Mouse (Mus musculus) hindbrain, embryonic 14.5 days (tissue): ENCODE measurements around the gene Prnd. TPM values are rescaled to one million over a fixed set of nuclear protein-coding genes. Genes with fewer than 3 reads are reported as not detected.

ENCODE experiments used
- ATAC-seq: fragments of 200-750 bp; cut with Nextera tagmentation; 2 replicates; pipeline ENCODE4 v1.8.0; 2017; ENCODE audit warnings: moderate number of reproducible peaks, mild to moderate bottlenecking, moderate TSS enrichment, moderate library complexity; ENCODE audit not compliant: low FRiP score
- DNase-seq: peaks from one replicate; pipeline ENCODE4 v3.0.0-alpha.2; 2015; ENCODE audit warnings: low spot score
- H3K27ac ChIP-seq: fragments of 300-500 bp; sonication (generic); 2 replicates; pipeline ENCODE4 v1.5.1; 2014; ENCODE audit warnings: mild to moderate bottlenecking, moderate library complexity
- H3K27me3 ChIP-seq: fragments of 300-500 bp; sonication (generic); 2 replicates; pipeline ENCODE4 v1.6.1; 2014; ENCODE audit warnings: mild to moderate bottlenecking, low read length, mixed read lengths; ENCODE audit not compliant: control insufficient read depth, insufficient read depth
- H3K36me3 ChIP-seq: fragments of 300-500 bp; sonication (generic); replicated peaks from 2 replicates; pipeline ENCODE4 v1.6.1; 2014; ENCODE audit not compliant: control insufficient read depth, insufficient read depth
- H3K4me1 ChIP-seq: fragments of 300-500 bp; sonication (generic); replicated peaks from 2 replicates; pipeline ENCODE4 v1.6.1; 2014; ENCODE audit warnings: antibody characterized with exemption, low read length, mixed read lengths; ENCODE audit not compliant: control insufficient read depth, insufficient read depth
- H3K4me2 ChIP-seq: fragments of 300-500 bp; sonication (generic); replicated peaks from 2 replicates; pipeline ENCODE4 v1.6.1; 2014; ENCODE audit warnings: mild to moderate bottlenecking, moderate library complexity
- H3K4me3 ChIP-seq: fragments of 300-500 bp; sonication (generic); replicated peaks from 2 replicates; pipeline ENCODE4 v1.5.1; 2014; ENCODE audit warnings: mild to moderate bottlenecking, low read length
- H3K9ac ChIP-seq: fragments of 300-500 bp; sonication (generic); 2 replicates; pipeline ENCODE4 v1.6.1; 2014
- H3K9me3 ChIP-seq: fragments of 300-500 bp; sonication (generic); 2 replicates; pipeline ENCODE4 v1.6.1; 2016; ENCODE audit warnings: low read length; ENCODE audit not compliant: control insufficient read depth
- WGBS: fragments of 180-500 bp; shearing (Covaris S2); extraction: QIAGEN DNeasy Blood & Tissue Kit; methylation state at CpG from one replicate; pipeline ENCODE4 v1.1.7; 2014; 5-methylcytosine and 5-hydroxymethylcytosine counted together
- polyA plus RNA-seq: library from polyadenylated mRNA; unstranded; fragments of >200 nt; fragmentation: Nextera tagmentation; extraction: Ambion mirVana; gene quantifications from 2 replicates; pipeline ENCODE4 v1.2.1, GENCODE M21; 2014

The Prnd gene
- polyA plus RNA-seq, 1 experiment from 2014 or later: 15.0 TPM

DNA sequence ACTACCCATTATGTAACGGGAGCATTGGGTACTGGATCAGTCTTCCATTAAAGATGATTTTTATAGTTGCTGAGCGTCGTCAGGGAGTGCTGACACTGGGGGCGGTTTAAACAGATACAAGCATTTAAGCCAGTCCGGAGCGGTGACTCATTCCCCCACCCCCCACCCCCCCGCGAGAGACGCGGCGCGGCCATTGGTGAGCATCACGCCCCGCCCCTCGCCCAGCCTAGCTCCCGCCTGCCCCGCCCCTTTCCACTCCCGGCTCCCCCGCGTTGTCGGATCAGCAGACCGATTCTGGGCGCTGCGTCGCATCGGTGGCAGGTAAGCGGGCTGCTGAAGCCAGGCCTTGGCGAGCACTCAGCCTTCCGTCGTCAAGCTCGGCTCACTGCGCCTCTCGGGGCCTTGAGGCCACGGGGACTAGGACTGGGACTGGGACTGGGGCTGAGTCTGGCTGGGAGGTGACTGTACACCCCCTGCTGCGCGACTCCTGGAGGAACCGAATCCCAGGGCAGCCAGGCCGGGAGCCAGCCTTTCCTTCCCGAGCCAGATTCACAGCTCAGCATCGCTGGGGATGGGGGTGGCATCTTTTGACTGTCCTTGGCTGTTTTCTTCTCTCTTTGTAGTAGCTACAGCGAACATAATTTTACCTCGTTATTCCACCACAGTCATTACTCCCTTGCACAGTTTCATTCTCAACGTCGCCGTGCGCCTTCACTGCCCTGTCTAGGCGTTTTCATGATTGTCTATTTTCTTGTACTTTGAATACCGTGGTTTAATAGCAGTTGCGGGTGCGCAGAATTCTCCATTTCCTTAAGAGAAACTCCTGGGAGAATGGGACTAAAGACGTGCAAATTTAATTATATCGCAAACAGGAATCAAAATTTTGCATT, 40.7 kb upstream of the Prnd start, which contains the start of the genes Prnp and Prn:
Gene Prnp (plus strand): TSS at position 246 of the 890 bp plus-strand sequence.
Gene Prn (plus strand): TSS at position 275 of the 890 bp plus-strand sequence.
- DNase-seq: peak; percentile 90
- peaks cover 28% of the 10 kb centered on the region for H3K4me1 ChIP-seq

DNA sequence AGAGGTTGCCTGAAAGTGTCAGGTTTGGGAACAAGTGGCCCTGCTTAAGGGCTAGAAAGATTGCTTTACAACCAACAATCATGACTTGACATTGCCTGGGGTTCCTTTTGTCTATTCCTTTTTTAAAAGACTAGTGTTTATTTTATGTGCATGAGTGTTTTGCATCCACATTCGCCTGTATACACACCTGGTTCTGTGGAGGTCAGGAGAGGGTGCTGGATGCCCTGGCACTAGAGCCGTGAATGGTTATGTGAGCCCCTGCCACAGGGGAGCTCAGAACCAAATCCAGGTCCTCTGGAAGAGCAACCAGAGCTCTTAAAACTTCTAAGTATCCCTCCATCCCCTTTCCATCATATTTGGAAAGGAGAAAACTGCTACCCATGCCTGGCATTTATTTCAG, 39.8 kb upstream of the Prnd start:
- Histone ChIP-seq H3K4me1 (peaks cover 28% of the 10 kb centered on the region), H3K4me3 (peak overlapping the region; percentile 71), H3K27me3 (no peaks in the 10 kb centered on the region), H3K27ac (0 out of 2 replicates have a peak overlapping the region, but pooled peaks have one; percentile 9), H3K4me2 (peak overlapping the region; percentile 68), H3K9ac (peak overlapping the region; percentile 94), H3K9me3 (no peaks in the 10 kb centered on the region), H3K36me3 (peaks cover 10% of the 10 kb centered on the region; the same call in 1 of the 2 replicates)
- DNase-seq (no peak), ATAC-seq (no peak)
- 54% methylated on average over 2 of the region's 2 CpGs for WGBS

More for the DNA sequence above, 40.7 kb upstream of the Prnd start, which contains the start of the genes Prnp and Prn:
- Histone ChIP-seq H3K27me3 (no peaks in the 10 kb centered on the region), H3K9me3 (no peaks in the 10 kb centered on the region), H3K9ac (peak within 1 kb of the TSS; percentile 94), H3K4me3 (peak within 1 kb of the TSS; percentile 71), H3K27ac (peak within 1 kb of the TSS; percentile 96), H3K36me3 (0 out of 2 replicates have a peak, but pooled peaks cover 6% of the 10 kb centered on the region), H3K4me2 (peak within 1 kb of the TSS; percentile 68)
- WGBS: 4% methylated on average over 44 of the region's 52 CpGs
- ATAC-seq: peak; percentile 96

DNA sequence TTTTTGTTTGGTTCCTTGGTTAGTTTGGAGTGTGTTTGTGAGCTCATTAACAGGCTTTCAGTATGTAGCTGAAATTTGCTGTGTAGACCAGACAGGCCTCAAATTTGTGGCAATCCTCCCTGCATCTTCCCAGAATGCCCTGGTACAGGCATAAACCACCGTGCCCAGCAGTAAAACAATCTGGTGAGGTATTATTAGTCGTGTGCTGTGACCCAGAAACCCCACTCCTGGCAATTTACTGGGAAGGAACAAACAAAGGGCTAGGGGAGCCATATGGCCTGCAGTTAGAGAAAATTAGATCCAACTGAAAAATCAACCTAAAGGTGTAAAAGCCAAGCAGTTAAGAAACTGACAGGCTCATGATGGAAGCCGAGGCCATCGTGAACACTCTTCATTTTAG, 39.3 kb upstream of the Prnd start:
- H3K9ac ChIP-seq: peak overlapping the region; percentile 94
- peaks cover 28% of the 10 kb centered on the region for H3K4me1 ChIP-seq
- H3K27ac ChIP-seq: 0 out of 2 replicates have a peak overlapping the region, but pooled peaks have one; percentile 9
- peak overlapping the region; percentile 68 for H3K4me2 ChIP-seq
- no peaks in the 10 kb centered on the region for H3K27me3 ChIP-seq
- WGBS: 30% methylated on average over 4 of the region's 4 CpGs
- ATAC-seq (no peak), DNase-seq (no peak)
- peaks cover 14% of the 10 kb centered on the region; the same call in 1 of the 2 replicates for H3K36me3 ChIP-seq
- H3K4me3 ChIP-seq: peak overlapping the region; percentile 71
- H3K9me3 ChIP-seq: no peaks in the 10 kb centered on the region

DNA sequence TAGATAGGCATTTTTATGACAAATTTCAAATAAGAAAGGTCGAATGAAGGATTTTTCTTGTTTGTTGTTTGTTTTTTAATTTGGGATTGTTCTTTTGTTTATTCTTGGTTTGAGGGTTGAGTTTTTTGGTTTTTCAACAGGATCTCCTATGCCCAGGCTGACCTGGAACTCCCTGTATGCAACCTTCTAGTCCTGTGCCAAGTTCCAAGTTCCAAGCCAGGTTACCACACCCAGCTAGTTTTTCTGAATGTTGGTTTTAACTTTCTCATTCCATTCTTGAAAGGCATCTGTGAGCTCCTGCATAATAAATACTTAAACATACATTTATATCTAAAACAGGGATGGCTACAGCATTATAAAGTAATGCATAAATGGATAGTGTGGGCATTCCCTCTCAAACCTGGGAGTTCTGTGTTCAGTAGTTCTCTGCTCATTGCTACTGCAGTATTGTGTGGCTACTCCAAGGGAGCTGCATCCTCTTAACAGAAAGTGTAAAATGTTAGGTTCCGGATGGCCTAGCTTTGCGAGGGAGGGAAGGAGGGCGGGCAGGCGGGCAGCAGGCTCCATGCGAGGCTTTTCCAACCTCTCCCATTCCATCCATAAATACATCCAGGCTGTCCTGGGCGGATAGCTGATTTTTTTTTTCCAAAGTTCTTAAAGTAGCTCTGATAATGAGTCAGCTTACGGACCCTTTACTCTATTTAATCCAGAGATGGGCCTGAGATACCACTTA, 38.0 kb upstream of the Prnd start:
- WGBS: 80% methylated on average over 8 of the region's 8 CpGs
- Histone ChIP-seq H3K4me3 (no peak overlapping the region), H3K27me3 (no peaks in the 10 kb centered on the region), H3K9me3 (no peaks in the 10 kb centered on the region), H3K27ac (no peak overlapping the region), H3K9ac (no peak overlapping the region), H3K36me3 (peaks cover 22% of the 10 kb centered on the region), H3K4me2 (peak overlapping the region; percentile 68), H3K4me1 (peaks cover 28% of the 10 kb centered on the region)
- ATAC-seq: no peak
- no peak for DNase-seq

DNA sequence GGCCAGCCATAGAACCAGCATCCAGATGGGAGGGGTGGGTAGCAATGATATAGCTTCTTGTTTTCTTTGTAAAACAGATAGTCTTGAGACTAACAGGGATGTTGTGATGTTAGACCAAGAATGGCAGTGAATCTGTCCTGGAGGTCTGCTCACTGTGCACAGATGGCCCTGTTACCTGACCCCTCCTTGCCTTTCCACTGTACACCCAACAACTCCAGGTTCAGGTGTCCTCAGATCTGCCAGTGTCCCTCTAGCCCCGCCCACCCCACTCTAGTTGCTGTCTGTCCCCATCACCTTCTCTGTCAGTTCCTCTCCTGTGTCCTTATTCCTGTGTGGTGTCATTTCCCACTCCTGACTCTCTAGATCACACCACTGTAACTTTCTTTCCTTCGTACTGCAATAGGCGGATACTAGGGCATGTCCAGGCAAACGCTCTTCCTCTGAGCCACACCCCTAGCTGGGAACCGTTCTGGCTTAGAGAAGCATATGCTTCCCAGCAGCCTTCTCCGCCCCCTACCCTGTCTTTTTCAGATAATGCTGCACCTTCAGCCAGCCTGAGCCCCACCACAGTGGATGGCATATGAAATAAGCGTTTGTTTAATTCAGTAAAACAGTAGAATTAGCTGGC, 18.3 kb upstream of the Prnd start:
- Histone ChIP-seq H3K9ac (no peak overlapping the region), H3K4me2 (no peak overlapping the region), H3K27me3 (no peaks in the 10 kb centered on the region), H3K9me3 (no peaks in the 10 kb centered on the region), H3K27ac (no peak overlapping the region), H3K4me3 (no peak overlapping the region), H3K4me1 (no peaks in the 10 kb centered on the region), H3K36me3 (peaks cover 12% of the 10 kb centered on the region)
- 76% methylated on average over 7 of the region's 7 CpGs for WGBS
- no peak for DNase-seq
- ATAC-seq: no peak

DNA sequence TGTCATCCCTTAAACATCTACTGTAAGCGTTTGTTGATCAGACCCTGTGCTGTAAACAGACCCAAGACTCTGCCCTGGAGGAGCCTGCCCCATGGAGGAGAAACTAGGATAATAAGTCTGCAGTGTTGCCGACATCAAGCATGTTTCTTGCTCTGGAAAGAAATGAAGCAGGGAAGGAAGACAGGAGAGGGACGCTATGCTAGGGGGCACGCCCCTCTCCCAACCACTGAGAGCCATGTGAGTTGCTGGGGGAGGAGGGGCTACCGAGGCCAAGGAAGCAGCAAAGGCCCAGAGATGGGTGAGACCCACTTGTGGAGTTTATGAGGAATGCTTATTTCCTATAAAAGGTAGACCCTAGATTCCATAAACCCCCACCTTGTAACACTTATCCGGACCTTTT, 17.6 kb upstream of the Prnd start:
- peak; percentile 55 for ATAC-seq
- DNase-seq: no peak
- WGBS: 38% methylated on average over 6 of the region's 6 CpGs
- Histone ChIP-seq H3K4me3 (no peak overlapping the region), H3K4me2 (no peak overlapping the region), H3K27me3 (no peaks in the 10 kb centered on the region), H3K9me3 (no peaks in the 10 kb centered on the region), H3K9ac (no peak overlapping the region), H3K27ac (no peak overlapping the region), H3K36me3 (peaks cover 18% of the 10 kb centered on the region), H3K4me1 (no peaks in the 10 kb centered on the region)

DNA sequence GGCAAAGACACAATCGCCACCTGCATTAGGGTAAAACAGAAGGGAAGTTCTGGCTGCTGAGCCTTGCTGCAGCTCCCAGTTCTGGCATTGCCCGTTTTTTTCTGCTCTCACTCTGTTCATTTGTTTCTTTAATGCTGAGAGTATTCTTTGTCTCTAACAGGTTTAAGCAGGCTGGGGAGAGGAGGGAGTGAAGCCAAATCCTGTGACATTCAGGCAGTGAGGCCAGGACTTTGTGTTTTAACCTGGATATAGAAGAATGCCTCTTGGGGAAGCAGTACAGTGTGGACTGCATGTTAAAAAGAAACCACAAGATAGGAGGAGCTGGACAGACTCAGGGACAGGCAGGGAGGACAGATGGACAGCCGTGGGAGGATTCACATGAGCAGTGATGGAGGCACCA, 17.1 kb upstream of the Prnd start:
- no peak overlapping the region for H3K4me3 ChIP-seq
- WGBS: 69% methylated on average over 3 of the region's 3 CpGs
- no peak overlapping the region for H3K27ac ChIP-seq
- H3K4me1 ChIP-seq: no peaks in the 10 kb centered on the region
- ATAC-seq (no peak), DNase-seq (no peak)
- no peaks in the 10 kb centered on the region for H3K9me3 ChIP-seq
- no peaks in the 10 kb centered on the region for H3K27me3 ChIP-seq
- H3K4me2 ChIP-seq: no peak overlapping the region
- peaks cover 24% of the 10 kb centered on the region for H3K36me3 ChIP-seq
- no peak overlapping the region for H3K9ac ChIP-seq

DNA sequence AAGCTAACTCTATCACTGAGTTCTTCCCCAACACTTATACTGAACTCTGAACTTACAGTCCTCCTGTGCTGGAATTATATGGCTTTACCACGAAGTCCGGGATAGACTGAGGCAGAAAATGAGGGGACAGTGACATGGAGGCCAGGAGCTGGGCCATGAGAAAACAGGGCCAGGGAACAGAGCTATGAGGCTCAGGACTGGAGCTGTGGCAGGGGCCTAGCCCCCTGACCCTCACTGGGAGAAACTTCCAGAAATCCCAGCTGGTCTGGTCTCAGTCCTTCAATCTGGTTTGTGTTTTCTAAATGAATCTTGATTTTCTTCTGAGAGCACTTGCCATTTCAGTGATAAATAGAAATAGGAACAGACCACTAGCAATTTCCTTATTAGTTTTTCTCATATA, 16.4 kb upstream of the Prnd start:
- 90% methylated on average over 2 of the region's 2 CpGs for WGBS

More for the DNA sequence above, 16.4 kb upstream of the Prnd start:
- Histone ChIP-seq H3K4me2 (no peak overlapping the region), H3K36me3 (peaks cover 24% of the 10 kb centered on the region), H3K4me3 (no peak overlapping the region), H3K4me1 (no peaks in the 10 kb centered on the region), H3K27ac (no peak overlapping the region), H3K9ac (no peak overlapping the region), H3K9me3 (no peaks in the 10 kb centered on the region), H3K27me3 (no peaks in the 10 kb centered on the region)
- DNase-seq (no peak), ATAC-seq (no peak)
